Mouse (Mus musculus) lung, postnatal 0 days (tissue): ENCODE data around the gene Olfr776. TPM values are rescaled to one million over a fixed set of nuclear protein-coding genes. Genes with fewer than 3 reads are reported as not detected.
"Not testable (repeated sequence)": the region's sequence is repeated elsewhere in the genome, so short reads cannot be mapped to it uniquely, and the experiment has no call there.

Experiments used
- ATAC-seq: fragments of 200-750 bp; cut with Nextera tagmentation; 2 replicates; pipeline ENCODE4 v1.8.0; 2017; ENCODE audit warnings: moderate library complexity
- DNase-seq: peaks from one replicate; pipeline ENCODE4 v3.0.0-alpha.2; 2016; ENCODE audit warnings: low spot score
- H3K27ac ChIP-seq: fragments of 300-500 bp; sonication (generic); 2 replicates; pipeline ENCODE4 v1.5.1; 2014; ENCODE audit warnings: antibody characterized with exemption, mild to moderate bottlenecking, low read length, mixed read lengths
- H3K27me3 ChIP-seq: fragments of 300-500 bp; sonication (generic); replicated peaks from 2 replicates; pipeline ENCODE4 v1.6.1; 2014; ENCODE audit warnings: low read length, mixed read lengths; ENCODE audit not compliant: insufficient read depth
- H3K36me3 ChIP-seq: fragments of 300-500 bp; sonication (generic); 2 replicates; pipeline ENCODE4 v1.6.1; 2014; ENCODE audit warnings: low read length, mixed read lengths; ENCODE audit not compliant: insufficient read depth
- H3K4me1 ChIP-seq: fragments of 300-500 bp; sonication (generic); 2 replicates; pipeline ENCODE4 v1.6.1; 2014; ENCODE audit warnings: antibody characterized with exemption, low read depth, low read length, mixed read lengths; ENCODE audit not compliant: insufficient read depth
- H3K4me2 ChIP-seq: fragments of 300-500 bp; sonication (generic); replicated peaks from 2 replicates; pipeline ENCODE4 v1.6.1; 2014; ENCODE audit warnings: low read depth, mild to moderate bottlenecking, low read length, moderate library complexity, mixed read lengths
- H3K4me3 ChIP-seq: fragments of 300-500 bp; sonication (generic); 2 replicates; pipeline ENCODE4 v1.5.1; 2014; ENCODE audit warnings: low read depth, low read length
- H3K9ac ChIP-seq: fragments of 300-500 bp; sonication (generic); replicated peaks from 2 replicates; pipeline ENCODE4 v1.6.1; 2014; ENCODE audit warnings: low read depth, mild to moderate bottlenecking
- H3K9me3 ChIP-seq: fragments of 300-500 bp; sonication (generic); 2 replicates; pipeline ENCODE4 v1.6.1; 2016; ENCODE audit warnings: low read length, mixed read lengths
- CTCF ChIP-seq: IDR thresholded peaks from 2 replicates; pipeline ENCODE4 v1.5.1; 2016; ENCODE audit warnings: antibody characterized with exemption, mild to moderate bottlenecking
- EP300 ChIP-seq: IDR thresholded peaks from 2 replicates; pipeline ENCODE4 v1.6.1; 2016; ENCODE audit warnings: antibody characterized with exemption, mild to moderate bottlenecking, control low read depth
- WGBS: fragments of 180-500 bp; shearing (Covaris S2); extraction: QIAGEN DNeasy Blood & Tissue Kit; methylation state at CpG from one replicate; pipeline ENCODE4 v1.1.7; 2014; 5-methylcytosine and 5-hydroxymethylcytosine counted together
- polyA plus RNA-seq: library from polyadenylated mRNA; unstranded; fragments of >200 nt; fragmentation: Nextera tagmentation; extraction: Ambion mirVana; gene quantifications from 2 replicates; pipeline ENCODE4 v1.2.1, GENCODE M21; 2015

The Olfr776 gene
- not detected in 2 replicates for polyA plus RNA-seq

DNA sequence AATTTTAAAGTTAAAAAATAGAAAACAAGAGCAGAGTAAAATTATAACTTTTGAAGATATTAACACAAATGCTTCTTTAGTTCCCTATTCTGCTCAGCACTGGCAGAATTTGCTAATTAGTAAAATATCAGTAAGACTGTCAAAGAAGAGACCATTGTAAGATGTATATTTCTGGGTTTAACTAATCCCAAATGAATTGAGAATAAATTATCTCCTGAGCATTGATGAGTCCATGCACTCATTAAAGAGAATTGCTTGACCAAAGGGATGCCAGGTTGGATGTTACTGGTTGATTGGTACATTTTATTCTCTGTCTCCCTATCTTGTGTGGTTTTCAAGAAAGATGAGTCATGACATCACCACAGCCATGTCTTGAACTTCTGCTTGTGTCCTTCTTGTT lies at the start of gene Olfr776:
Gene Olfr776, plus strand, starts transcription at position 301 of the 400 bp plus-strand sequence.
- H3K9me3 ChIP-seq, result no peaks in the 10 kb centered on the region
- no peak for ATAC-seq
- no peak within 1 kb of the TSS for H3K4me3 ChIP-seq
- DNase-seq, result no peak
- H3K27me3 ChIP-seq, result no peaks in the 10 kb centered on the region
- no peak within 1 kb of the TSS for H3K9ac ChIP-seq
- no peaks in the 10 kb centered on the region for H3K36me3 ChIP-seq
- H3K27ac ChIP-seq, result no peak within 1 kb of the TSS
- no peaks in the 10 kb centered on the region for H3K4me1 ChIP-seq
- H3K4me2 ChIP-seq, result no peak within 1 kb of the TSS
- TF ChIP-seq EP300 (no peak), CTCF (no peak)

GRCm38 (mm10) chr10:129230737-129231136 lies 28.2 kb upstream of the Olfr776 start:
- Histone ChIP-seq H3K27me3 (no peaks in the 10 kb centered on the region), H3K4me1 (no peaks in the 10 kb centered on the region), H3K36me3 (no peaks in the 10 kb centered on the region), H3K4me3 (no peak overlapping the region), H3K9me3 (no peaks in the 10 kb centered on the region), H3K9ac (no peak overlapping the region), H3K27ac (no peak overlapping the region), H3K4me2 (no peak overlapping the region)
- WGBS, result 85% methylated on average over 1 of the region's 1 CpGs
- TF ChIP-seq EP300 (no peak), CTCF (no peak)
- ATAC-seq, result no peak
- no peak for DNase-seq

DNA sequence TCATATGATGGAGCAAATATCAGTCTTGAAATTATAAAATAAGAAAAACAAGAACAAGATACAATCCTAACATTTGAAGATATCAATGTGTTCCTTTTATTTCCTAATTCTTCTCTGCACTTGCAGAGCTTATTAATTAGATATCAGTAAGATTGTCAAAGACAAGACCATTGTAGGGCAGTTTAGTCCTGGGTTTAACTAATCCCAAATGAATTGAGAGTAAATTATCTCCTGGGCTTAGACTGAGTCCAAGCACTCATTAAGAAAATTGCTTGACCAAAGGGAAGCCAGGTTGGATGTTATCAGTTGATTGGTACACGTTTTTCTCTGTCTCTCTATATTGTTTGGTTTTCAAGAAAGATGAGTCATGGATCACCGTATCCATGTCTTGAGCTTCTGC lies 23.0 kb upstream of the Olfr776 start, which contains the start of gene Olfr774:
Gene Olfr774, plus strand, starts transcription at position 301 of the 400 bp plus-strand sequence.
- Histone ChIP-seq H3K4me1 (no peaks in the 10 kb centered on the region), H3K9ac (no peak within 1 kb of the TSS), H3K9me3 (no peaks in the 10 kb centered on the region), H3K4me2 (no peak within 1 kb of the TSS), H3K27me3 (no peaks in the 10 kb centered on the region), H3K36me3 (no peaks in the 10 kb centered on the region), H3K27ac (no peak within 1 kb of the TSS), H3K4me3 (no peak within 1 kb of the TSS)
- 61% methylated on average over 2 of the region's 2 CpGs for WGBS
- TF ChIP-seq EP300 (no peak), CTCF (no peak)
- no peak for DNase-seq
- no peak for ATAC-seq

GRCm38 (mm10) chr10:129248112-129248511 lies 10.8 kb upstream of the Olfr776 start, which contains the start of gene Olfr775:
Olfr775 (plus strand) TSS chr10:129248412.
- Histone ChIP-seq H3K9me3 (no peaks in the 10 kb centered on the region), H3K36me3 (no peaks in the 10 kb centered on the region), H3K4me3 (no peak within 1 kb of the TSS), H3K9ac (no peak within 1 kb of the TSS), H3K4me2 (no peak within 1 kb of the TSS), H3K4me1 (no peaks in the 10 kb centered on the region), H3K27ac (no peak within 1 kb of the TSS), H3K27me3 (no peaks in the 10 kb centered on the region)
- TF ChIP-seq EP300 (no peak), CTCF (no peak)
- DNase-seq (no peak), ATAC-seq (no peak)
- 67% methylated on average over 3 of the region's 3 CpGs for WGBS

DNA sequence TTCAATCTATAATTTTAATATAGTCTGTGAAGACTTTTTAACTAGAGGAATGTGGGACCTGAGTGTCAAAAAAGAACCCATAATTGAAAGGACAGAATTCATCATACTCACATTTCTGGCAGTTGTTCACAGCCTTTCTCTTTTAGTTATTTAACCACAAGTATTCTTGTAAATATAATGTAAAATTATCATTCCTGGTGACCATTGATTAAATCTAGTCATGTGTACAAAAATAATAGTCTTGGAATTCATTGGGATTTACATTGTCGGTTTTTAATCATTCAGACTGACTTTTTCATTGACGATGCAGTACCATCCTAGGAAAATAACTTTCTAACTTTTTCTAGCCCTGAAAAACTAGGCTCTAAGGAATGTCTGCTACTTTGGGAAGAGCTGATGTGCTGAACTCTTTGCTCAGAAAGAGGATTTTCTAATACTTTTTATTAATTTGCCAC lies 12.2 kb downstream of the Olfr776 start, which contains the start of gene Olfr777:
Gene Olfr777, minus strand, starts transcription at position 405 of the 455 bp plus-strand sequence.
- Histone ChIP-seq H3K4me2 (no peak within 1 kb of the TSS), H3K4me1 (no peaks in the 10 kb centered on the region), H3K9me3 (no peaks in the 10 kb centered on the region), H3K27me3 (no peaks in the 10 kb centered on the region), H3K4me3 (no peak within 1 kb of the TSS), H3K36me3 (no peaks in the 10 kb centered on the region), H3K9ac (no peak within 1 kb of the TSS), H3K27ac (no peak within 1 kb of the TSS)
- no peak for TF ChIP-seq CTCF
- no peak for TF ChIP-seq EP300
- WGBS, result 84% methylated on average over 2 of the region's 2 CpGs
- DNase-seq, result no peak
- ATAC-seq, result no peak

DNA sequence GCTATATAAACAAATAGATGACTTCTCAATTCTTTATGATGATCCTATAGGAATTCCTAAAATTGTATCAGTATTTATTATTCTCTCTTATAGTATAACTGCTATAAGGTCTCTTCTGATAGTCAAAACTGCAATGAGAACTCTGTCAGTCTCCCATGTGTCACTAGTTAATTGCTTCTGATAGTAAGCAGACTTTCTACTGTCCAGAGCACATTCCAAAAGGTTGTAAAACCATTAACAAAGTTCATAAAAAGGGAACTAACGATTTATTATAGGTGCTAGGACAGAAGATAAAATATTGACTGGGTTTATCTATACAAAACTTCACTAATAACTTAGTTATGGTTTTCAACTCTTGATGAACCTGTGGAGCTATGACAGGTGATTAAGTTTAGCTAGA lies 54.0 kb downstream of the Olfr776 start:
- H3K4me3 ChIP-seq, ATAC-seq, H3K27me3 ChIP-seq, H3K27ac ChIP-seq, H3K36me3 ChIP-seq, H3K9me3 ChIP-seq, H3K9ac ChIP-seq, H3K4me2 ChIP-seq, DNase-seq, H3K4me1 ChIP-seq: not testable (repeated sequence)
- 27% methylated on average over 1 of the region's 1 CpGs for WGBS

DNA sequence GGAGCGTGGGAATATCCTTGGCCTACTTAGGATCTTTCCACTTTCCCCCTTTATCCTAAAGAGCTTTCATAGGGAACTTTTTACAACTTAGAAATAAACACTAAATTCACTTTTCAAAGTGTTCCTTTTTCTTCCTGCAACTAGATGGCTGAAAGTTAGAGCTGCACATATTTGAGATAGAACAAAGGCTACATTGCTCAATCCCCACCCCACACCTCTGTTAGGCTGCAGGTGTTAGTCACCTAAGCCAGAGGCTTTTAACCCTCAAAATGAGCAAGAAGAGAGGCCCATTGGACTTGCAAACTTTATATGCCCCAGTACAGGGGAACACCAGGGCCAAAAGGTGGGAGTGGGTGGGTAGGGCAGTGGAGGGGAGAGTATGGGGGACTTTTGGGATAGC lies 54.6 kb downstream of the Olfr776 start:
- not testable (repeated sequence) for H3K9ac ChIP-seq, H3K27me3 ChIP-seq, H3K9me3 ChIP-seq, H3K4me3 ChIP-seq, H3K36me3 ChIP-seq, H3K4me2 ChIP-seq, ATAC-seq, H3K27ac ChIP-seq, DNase-seq, H3K4me1 ChIP-seq
- no CpG with 5 or more reads among the region's 1 CpGs for WGBS

Other genes with a start within 250 kb of the Olfr776 start
- gene Olfr763, start 248.3 kb upstream of the Olfr776 start, polyA plus RNA-seq, result not detected in 2 replicates
- gene Olfr764-ps1, start 219.2 kb upstream of the Olfr776 start, polyA plus RNA-seq, result not detected in 2 replicates
- gene Olfr765, start 209.1 kb upstream of the Olfr776 start, polyA plus RNA-seq, result not detected in 2 replicates
- not detected in 2 replicates for gene Olfr766-ps1, start 190.2 kb upstream of the Olfr776 start, polyA plus RNA-seq
- not detected in 2 replicates for gene Olfr767, start 176.2 kb upstream of the Olfr776 start, polyA plus RNA-seq
- not detected in 2 replicates for gene Olfr768, start 159.8 kb upstream of the Olfr776 start, polyA plus RNA-seq
- not detected in 2 replicates for gene Olfr769, start 141.3 kb upstream of the Olfr776 start, polyA plus RNA-seq
- gene Olfr770, start 120.1 kb upstream of the Olfr776 start, polyA plus RNA-seq, result not detected in 2 replicates
- not detected in 2 replicates for gene Olfr771, start 94.4 kb upstream of the Olfr776 start, polyA plus RNA-seq
- gene Olfr772, start 81.2 kb upstream of the Olfr776 start, polyA plus RNA-seq, result not detected in 2 replicates
- not detected in 2 replicates for gene Olfr773, start 71.7 kb upstream of the Olfr776 start, polyA plus RNA-seq
- not detected in 2 replicates for gene Olfr774, start 22.9 kb upstream of the Olfr776 start, polyA plus RNA-seq
- not detected in 2 replicates for gene Olfr775, start 10.7 kb upstream of the Olfr776 start, polyA plus RNA-seq
- not detected in 2 replicates for gene Olfr777, start 12.4 kb downstream of the Olfr776 start, polyA plus RNA-seq
- not detected in 2 replicates for gene Olfr780, start 59.0 kb downstream of the Olfr776 start, polyA plus RNA-seq
- not detected in 2 replicates for gene Olfr781, start 69.7 kb downstream of the Olfr776 start, polyA plus RNA-seq
- not detected in 2 replicates for gene Olfr782, start 89.7 kb downstream of the Olfr776 start, polyA plus RNA-seq
- gene Olfr784, start 125.0 kb downstream of the Olfr776 start, polyA plus RNA-seq, result not detected in 2 replicates
- gene Olfr785, start 146.3 kb downstream of the Olfr776 start, polyA plus RNA-seq, result not detected in 2 replicates
- not detected in 2 replicates for gene Olfr786, start 168.2 kb downstream of the Olfr776 start, polyA plus RNA-seq
- gene Olfr787, start 202.7 kb downstream of the Olfr776 start, polyA plus RNA-seq, result not detected in 2 replicates
- gene Olfr788, start 211.9 kb downstream of the Olfr776 start, polyA plus RNA-seq, result not detected in 2 replicates
- gene Olfr789, start 225.6 kb downstream of the Olfr776 start, polyA plus RNA-seq, result not detected in 2 replicates
- gene Olfr790, start 239.4 kb downstream of the Olfr776 start, polyA plus RNA-seq, result not detected in 2 replicates